Mouse (Mus musculus) heart, embryonic 14.5 days (tissue): Measurements from ENCODE around the gene Pdzrn4. TPM values are rescaled to one million over a fixed set of nuclear protein-coding genes. Genes with fewer than 3 reads are reported as not detected.

Experiments
- ATAC-seq: fragments of 200-750 bp; cut with Nextera tagmentation; 2 replicates; pipeline ENCODE4 v1.8.0; 2017; ENCODE audit warnings: low read depth, moderate TSS enrichment; ENCODE audit not compliant: insufficient number of reproducible peaks, insufficient read depth, low FRiP score
- H3K27ac ChIP-seq, 2 experiments: fragments of 200-500 bp in 1 of 2; fragments of 300-500 bp in 1 of 2; sonication (generic) in 1 of 2; replicated peaks in 1 of 2; 2 replicates each; pipeline ENCODE4 v1.5.1; 2012 to 2014; ENCODE audit warnings: low read depth in 2 of 2, low read length in 2 of 2, control low read depth in 1 of 2, mild to moderate bottlenecking in 1 of 2, mixed read lengths in 1 of 2; ENCODE audit not compliant: control insufficient read depth in 1 of 2, insufficient read depth in 1 of 2
- H3K27me3 ChIP-seq: fragments of 300-500 bp; sonication (generic); 2 replicates; pipeline ENCODE4 v1.6.1; 2014; ENCODE audit warnings: mild to moderate bottlenecking, low read length, control low read depth; ENCODE audit not compliant: control insufficient read depth, insufficient read depth
- H3K36me3 ChIP-seq: fragments of 300-500 bp; sonication (generic); 2 replicates; pipeline ENCODE4 v1.6.1; 2014; ENCODE audit warnings: mild to moderate bottlenecking, control low read depth, low read length, mixed read lengths; ENCODE audit not compliant: control insufficient read depth, insufficient read depth
- H3K4me1 ChIP-seq, 2 experiments: fragments of 200-500 bp in 1 of 2; fragments of 300-500 bp in 1 of 2; sonication (generic) in 1 of 2; 2 replicates each; pipeline ENCODE4 v1.6.1; 2012 to 2014; ENCODE audit warnings: low read length in 2 of 2, control low read depth in 1 of 2, mixed read lengths in 1 of 2; ENCODE audit not compliant: control insufficient read depth in 2 of 2, insufficient read depth in 2 of 2
- H3K4me2 ChIP-seq: fragments of 300-500 bp; sonication (generic); 2 replicates; pipeline ENCODE4 v1.6.1; 2014; ENCODE audit warnings: mild to moderate bottlenecking, low read length
- H3K4me3 ChIP-seq, 2 experiments: fragments of 200-500 bp in 1 of 2; fragments of 300-500 bp in 1 of 2; sonication (generic) in 1 of 2; 2 replicates each; pipeline ENCODE4 v1.5.1; 2012 to 2014; ENCODE audit warnings: low read length in 2 of 2, mild to moderate bottlenecking in 2 of 2, control low read depth in 1 of 2, low read depth in 1 of 2, moderate library complexity in 1 of 2; ENCODE audit not compliant: control insufficient read depth in 1 of 2, insufficient read depth in 1 of 2
- H3K9ac ChIP-seq: fragments of 300-500 bp; sonication (generic); 2 replicates; pipeline ENCODE4 v1.6.1; 2014; ENCODE audit warnings: mild to moderate bottlenecking, low read length
- H3K9me3 ChIP-seq: fragments of 300-500 bp; sonication (generic); 2 replicates; pipeline ENCODE4 v1.6.1; 2016; ENCODE audit warnings: low read length, control low read depth; ENCODE audit not compliant: control insufficient read depth
- WGBS: fragments of 180-500 bp; shearing (Covaris S2); extraction: QIAGEN DNeasy Blood & Tissue Kit; methylation state at CpG from one replicate; pipeline ENCODE4 v1.1.7; 2014; 5-methylcytosine and 5-hydroxymethylcytosine counted together
- polyA plus RNA-seq: library from polyadenylated mRNA; unstranded; fragments of >200 nt; fragmentation: Nextera tagmentation; extraction: Ambion mirVana; gene quantifications from 2 replicates; pipeline ENCODE4 v1.2.1, GENCODE M21; 2014

Gene Pdzrn4
- polyA plus RNA-seq, 1 experiment from 2014 or later = 1.00 TPM

DNA sequence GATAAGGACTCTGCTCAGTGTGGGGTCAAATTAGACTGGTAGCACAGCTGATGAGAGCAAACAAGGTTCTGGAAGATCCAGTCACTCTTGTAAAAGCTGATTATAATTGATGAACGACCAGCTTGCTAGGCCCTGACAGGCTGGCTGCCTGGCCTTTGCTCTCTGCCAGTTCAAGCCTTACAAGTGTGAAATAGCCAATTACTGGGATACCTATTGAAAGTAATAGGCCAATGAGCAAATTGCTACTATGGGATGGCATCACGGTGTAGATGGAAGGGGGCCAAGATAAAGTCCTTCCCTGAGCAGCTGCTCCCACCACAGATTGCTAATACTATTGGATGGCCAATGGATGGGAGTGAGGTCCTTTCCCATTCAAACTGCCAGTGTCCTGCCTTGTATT, 128.2 kb downstream of the Pdzrn4 start:
- Histone ChIP-seq H3K9me3 (0 out of 2 replicates have a peak, but pooled peaks cover 4% of the 10 kb centered on the region), H3K4me2 (no peak overlapping the region), H3K9ac (no peak overlapping the region), H3K27ac (no peak overlapping the region), H3K27me3 (no peaks in the 10 kb centered on the region), H3K4me1 (peaks cover 2 to 6% of the 10 kb centered on the region in 2 experiments), H3K4me3 (no peak overlapping the region), H3K36me3 (no peaks in the 10 kb centered on the region)
- WGBS = 16% methylated on average over 2 of the region's 2 CpGs
- no peak for ATAC-seq

DNA sequence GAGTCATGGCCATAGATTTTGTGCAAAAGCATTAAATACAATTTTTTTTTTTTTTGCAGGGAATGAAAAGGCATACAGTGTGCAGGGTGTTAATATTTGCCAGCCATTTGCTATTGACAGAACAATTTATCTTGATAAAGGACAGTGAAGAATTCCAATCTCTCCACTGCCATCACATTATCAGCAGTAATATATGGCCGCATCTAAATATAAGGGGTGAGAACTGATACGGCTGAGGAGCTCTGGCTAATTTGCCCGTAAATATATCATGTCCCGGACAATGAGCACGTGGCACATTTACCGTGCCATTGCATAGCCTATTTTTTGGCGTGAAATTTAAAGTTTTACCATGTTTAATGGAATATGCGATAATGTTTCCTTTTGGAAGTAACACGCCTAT, 128.7 kb downstream of the Pdzrn4 start:
- H3K36me3 ChIP-seq = no peaks in the 10 kb centered on the region
- no peak overlapping the region for H3K4me2 ChIP-seq
- peaks cover 2 to 6% of the 10 kb centered on the region in 2 experiments for H3K4me1 ChIP-seq
- WGBS = 80% methylated on average over 9 of the region's 9 CpGs
- H3K9me3 ChIP-seq = 0 out of 2 replicates have a peak, but pooled peaks cover 4% of the 10 kb centered on the region
- ATAC-seq = no peak
- no peak overlapping the region for H3K9ac ChIP-seq
- no peak overlapping the region for H3K4me3 ChIP-seq
- H3K27me3 ChIP-seq = no peaks in the 10 kb centered on the region
- H3K27ac ChIP-seq = no peak overlapping the region

DNA sequence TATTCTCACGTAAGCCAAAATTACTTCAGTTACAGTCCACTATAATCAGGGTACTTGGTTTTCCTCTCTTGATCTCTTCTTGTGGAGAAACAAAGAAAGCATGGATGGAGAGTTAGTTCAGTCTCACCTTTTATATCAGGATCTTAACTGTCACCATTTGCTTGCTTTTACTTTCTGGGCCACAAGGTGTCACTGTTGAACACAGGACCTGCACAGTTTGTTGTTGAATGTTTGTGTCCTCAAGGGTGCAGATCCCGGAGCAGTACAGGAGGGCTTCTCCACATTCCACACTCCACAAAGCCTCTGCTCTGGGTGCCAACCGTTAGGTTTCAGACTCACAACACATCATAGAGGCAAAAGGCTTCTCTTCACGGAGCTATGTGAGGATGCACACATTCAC, 130.1 kb downstream of the Pdzrn4 start:
- Histone ChIP-seq H3K4me2 (no peak overlapping the region), H3K4me1 (peaks cover 0 to under 1% of the 10 kb centered on the region in 2 experiments; a peak in 1 of 4 replicates), H3K9ac (no peak overlapping the region), H3K27me3 (no peaks in the 10 kb centered on the region), H3K9me3 (0 out of 2 replicates have a peak, but pooled peaks cover 4% of the 10 kb centered on the region), H3K4me3 (no peak overlapping the region), H3K36me3 (no peaks in the 10 kb centered on the region), H3K27ac (no peak overlapping the region)
- WGBS = 66% methylated on average over 4 of the region's 4 CpGs
- no peak for ATAC-seq

DNA sequence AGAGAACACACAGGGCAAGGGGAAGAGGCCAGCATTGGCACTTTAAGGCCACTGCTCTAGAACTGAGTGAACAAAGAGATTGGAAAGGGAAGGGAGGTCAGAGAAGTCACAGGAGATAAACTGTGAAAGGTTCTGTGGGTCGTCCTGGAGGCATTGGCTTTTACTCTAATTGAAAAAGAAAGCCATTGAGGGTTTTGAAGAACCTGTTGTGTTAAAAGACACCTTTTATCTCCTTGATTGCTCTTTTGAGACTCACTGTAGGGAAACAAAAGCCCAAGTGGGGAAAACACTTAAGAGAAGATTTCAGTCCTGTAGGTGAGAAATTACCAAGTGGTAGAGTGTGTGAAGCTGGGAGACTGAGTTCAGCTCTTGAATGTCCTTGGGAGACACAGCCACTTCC, 146.6 kb downstream of the Pdzrn4 start:
- H3K27ac ChIP-seq = no peak overlapping the region
- no peaks in the 10 kb centered on the region for H3K36me3 ChIP-seq
- H3K4me3 ChIP-seq = no peak overlapping the region
- H3K4me1 ChIP-seq = no peaks in the 10 kb centered on the region
- no peaks in the 10 kb centered on the region for H3K27me3 ChIP-seq
- H3K4me2 ChIP-seq = no peak overlapping the region
- no peak overlapping the region for H3K9ac ChIP-seq
- 5% methylated on average over 1 of the region's 1 CpGs for WGBS
- H3K9me3 ChIP-seq = no peaks in the 10 kb centered on the region
- no peak for ATAC-seq

DNA sequence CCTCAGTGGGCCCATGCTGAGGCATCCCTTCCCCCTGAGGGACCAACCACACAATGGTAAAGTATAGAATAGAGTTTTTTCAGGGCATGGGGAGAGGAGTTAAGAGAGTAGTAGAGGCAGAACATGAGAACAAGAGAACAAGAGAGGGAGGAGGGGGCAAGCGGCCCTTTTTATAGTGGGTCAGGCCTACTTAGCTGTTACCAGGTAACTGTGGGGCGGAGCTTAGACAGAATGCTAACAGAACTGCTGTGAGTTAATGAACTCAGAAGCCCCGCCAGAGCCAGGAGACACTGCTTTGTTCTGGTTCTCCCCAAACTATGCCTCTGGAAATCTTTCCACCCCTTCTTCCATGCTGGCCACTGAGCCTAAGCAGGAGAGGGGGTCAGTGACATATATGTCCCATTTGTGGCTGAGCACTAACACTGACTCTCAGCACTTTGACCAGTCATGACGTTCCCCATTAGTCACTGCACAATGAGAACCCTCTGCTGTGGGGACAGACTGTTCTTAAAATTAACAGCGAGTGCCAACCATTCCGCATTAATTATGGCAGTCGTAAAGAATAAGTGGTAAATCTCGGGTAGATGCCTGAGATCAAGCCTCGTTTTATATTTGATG, 150.7 kb downstream of the Pdzrn4 start:
- ATAC-seq = no peak
- Histone ChIP-seq H3K9me3 (no peaks in the 10 kb centered on the region), H3K4me3 (no peak overlapping the region), H3K9ac (no peak overlapping the region), H3K27ac (no peak overlapping the region), H3K36me3 (no peaks in the 10 kb centered on the region), H3K4me1 (no peaks in the 10 kb centered on the region), H3K27me3 (no peaks in the 10 kb centered on the region), H3K4me2 (no peak overlapping the region)
- WGBS = 67% methylated on average over 9 of the region's 9 CpGs

DNA sequence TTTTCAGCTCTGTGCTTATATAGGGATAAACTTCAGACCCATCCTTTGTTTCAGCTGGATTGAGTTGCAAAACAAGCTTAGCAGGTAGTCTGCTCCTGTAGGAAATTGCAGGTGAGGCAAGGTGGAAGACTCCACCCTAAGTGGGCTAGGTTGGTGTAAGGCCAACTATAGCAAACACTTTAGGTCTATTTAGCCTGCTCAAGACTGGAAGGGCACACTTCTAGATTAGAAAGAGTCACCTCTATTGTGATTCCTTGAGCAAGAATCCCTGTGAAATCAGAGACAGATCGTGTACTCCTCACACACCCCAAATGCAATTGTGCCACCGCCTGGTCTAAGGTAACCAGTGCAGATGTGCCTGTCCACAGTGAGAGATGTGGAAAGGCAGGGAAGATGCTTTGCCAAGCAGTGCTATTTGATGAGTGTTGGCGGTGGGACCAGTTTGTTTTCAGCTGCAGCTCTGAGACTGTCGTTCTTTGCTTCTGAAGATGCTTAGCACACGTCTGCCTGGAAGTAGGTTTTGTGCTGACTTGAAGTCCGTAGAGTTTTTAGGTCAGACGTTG, 158.4 kb downstream of the Pdzrn4 start:
- Histone ChIP-seq H3K36me3 (no peaks in the 10 kb centered on the region), H3K4me2 (no peak overlapping the region), H3K4me3 (no peak overlapping the region), H3K27me3 (no peaks in the 10 kb centered on the region), H3K4me1 (no peaks in the 10 kb centered on the region), H3K9me3 (no peaks in the 10 kb centered on the region), H3K9ac (no peak overlapping the region), H3K27ac (no peak overlapping the region)
- ATAC-seq = no peak
- 67% methylated on average over 7 of the region's 7 CpGs for WGBS

DNA sequence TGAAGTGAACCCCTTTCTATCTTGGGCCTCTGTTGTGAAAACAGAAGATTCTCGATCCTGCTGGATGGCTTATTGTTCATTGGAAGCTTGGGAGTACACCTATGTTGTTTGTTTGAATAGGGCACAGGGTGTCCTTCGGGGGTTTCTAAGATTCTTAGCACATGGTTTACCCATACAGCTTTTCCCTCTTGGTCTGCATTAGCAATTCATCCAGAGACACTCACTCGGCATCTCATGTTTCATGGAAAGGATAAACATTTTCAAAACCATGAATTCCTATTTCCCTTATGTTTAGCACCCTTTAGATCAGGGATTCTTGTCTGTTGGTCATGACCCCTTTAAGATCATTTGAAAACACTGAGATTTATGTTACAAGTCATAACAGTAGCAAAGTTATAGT, 159.0 kb downstream of the Pdzrn4 start:
- no peak overlapping the region for H3K4me2 ChIP-seq
- no peak overlapping the region for H3K27ac ChIP-seq
- no peaks in the 10 kb centered on the region for H3K27me3 ChIP-seq
- no peaks in the 10 kb centered on the region for H3K9me3 ChIP-seq
- H3K9ac ChIP-seq = no peak overlapping the region
- H3K4me1 ChIP-seq = no peaks in the 10 kb centered on the region
- WGBS = 64% methylated on average over 3 of the region's 3 CpGs
- no peak for ATAC-seq
- no peak overlapping the region for H3K4me3 ChIP-seq
- H3K36me3 ChIP-seq = no peaks in the 10 kb centered on the region

DNA sequence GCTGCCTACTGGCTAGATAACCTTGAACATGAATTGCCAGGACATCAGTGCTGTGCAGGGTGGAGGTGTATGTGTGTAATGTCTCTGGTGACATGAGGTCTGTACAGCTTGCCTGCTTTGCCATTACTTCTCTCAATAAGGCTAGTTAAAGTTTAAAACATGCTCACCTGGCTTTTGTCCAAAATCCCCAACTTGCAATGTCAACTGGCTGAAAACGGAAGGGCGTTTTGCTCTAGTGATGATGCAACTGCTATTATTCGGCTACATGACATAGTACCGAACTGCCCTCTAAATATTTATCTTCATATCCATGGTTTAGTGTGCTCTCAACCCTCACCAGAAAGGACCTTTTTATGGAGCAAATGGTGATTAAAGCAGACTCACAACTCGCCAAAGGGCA, 161.9 kb downstream of the Pdzrn4 start:
- H3K27ac ChIP-seq = no peak overlapping the region
- H3K9ac ChIP-seq = no peak overlapping the region
- H3K4me1 ChIP-seq = no peaks in the 10 kb centered on the region
- WGBS = 78% methylated on average over 5 of the region's 5 CpGs
- H3K4me3 ChIP-seq = no peak overlapping the region
- H3K27me3 ChIP-seq = no peaks in the 10 kb centered on the region
- ATAC-seq = no peak
- H3K4me2 ChIP-seq = no peak overlapping the region
- H3K9me3 ChIP-seq = no peaks in the 10 kb centered on the region
- no peaks in the 10 kb centered on the region for H3K36me3 ChIP-seq
